Mouse (Mus musculus): ENCODE data around the gene Wrap53. TPM values are rescaled to one million over a fixed set of nuclear protein-coding genes. Genes with fewer than 3 reads are reported as not detected.

Wrap53 gene
- polyA plus RNA-seq (2015; fragmentation: Illumina TruSeq; extraction: RNeasy Lipid Tissue Mini Kit (QIAGEN cat#74804); ENCODE audit: insufficient read depth, low read depth, low replicate concordance) = 3.8 TPM

GRCm38 (mm10) chr11:69580091-69580514, at the start of gene Wrap53, which contains the start of gene Trp53:
Wrap53 (minus strand) TSS chr11:69580255.
Trp53 (plus strand) TSS chr11:69580359.

GRCm38 (mm10) chr11:69621571-69622268, 41.7 kb upstream of the Wrap53 start, which contains the start of gene Sat2:
Sat2 (plus strand) TSS chr11:69622024.

GRCm38 (mm10) chr11:69617805-69618204, 37.8 kb upstream of the Wrap53 start, which contains the start of gene Shbg:
Shbg (minus strand) TSS chr11:69617905.

GRCm38 (mm10) chr11:69605726-69606490, 25.9 kb upstream of the Wrap53 start, which contains the start of gene Atp1b2:
Atp1b2 (minus strand) TSS chr11:69605942.

GRCm38 (mm10) chr11:69559851-69560765, 19.9 kb downstream of the Wrap53 start, which contains the start of gene Efnb3:
Efnb3 (minus strand) TSS chr11:69560205.

GRCm38 (mm10) chr11:69549060-69549656, 30.9 kb downstream of the Wrap53 start, which contains the start of gene Dnah2:
Dnah2 (minus strand) TSS chr11:69549110.

Other genes with a start within 250 kb of the Wrap53 start
- 0.90 TPM for gene Rnf227, start 239.8 kb downstream of the Wrap53 start, polyA plus RNA-seq (2015; fragmentation: Illumina TruSeq; extraction: RNeasy Lipid Tissue Mini Kit (QIAGEN cat#74804); ENCODE audit: insufficient read depth, low read depth, low replicate concordance)
- 20.2 TPM for gene Chd3, start 210.8 kb downstream of the Wrap53 start, polyA plus RNA-seq (2015; fragmentation: Illumina TruSeq; extraction: RNeasy Lipid Tissue Mini Kit (QIAGEN cat#74804); ENCODE audit: insufficient read depth, low read depth, low replicate concordance)
- 38.8 TPM for gene Naa38, start 184.8 kb downstream of the Wrap53 start, polyA plus RNA-seq (2015; fragmentation: Illumina TruSeq; extraction: RNeasy Lipid Tissue Mini Kit (QIAGEN cat#74804); ENCODE audit: insufficient read depth, low read depth, low replicate concordance)
- 7.7 TPM for gene Cyb5d1, start 184.6 kb downstream of the Wrap53 start, polyA plus RNA-seq (2015; fragmentation: Illumina TruSeq; extraction: RNeasy Lipid Tissue Mini Kit (QIAGEN cat#74804); ENCODE audit: insufficient read depth, low read depth, low replicate concordance)
- 12.1 TPM for gene Tmem88, start 182.0 kb downstream of the Wrap53 start, polyA plus RNA-seq (2015; fragmentation: Illumina TruSeq; extraction: RNeasy Lipid Tissue Mini Kit (QIAGEN cat#74804); ENCODE audit: insufficient read depth, low read depth, low replicate concordance)
- gene Kdm6b, start 166.6 kb downstream of the Wrap53 start, polyA plus RNA-seq (2015; fragmentation: Illumina TruSeq; extraction: RNeasy Lipid Tissue Mini Kit (QIAGEN cat#74804); ENCODE audit: insufficient read depth, low read depth, low replicate concordance) = 6.6 TPM
- 0.07 TPM for gene Dnah2, start 31.1 kb downstream of the Wrap53 start, polyA plus RNA-seq (2015; fragmentation: Illumina TruSeq; extraction: RNeasy Lipid Tissue Mini Kit (QIAGEN cat#74804); ENCODE audit: insufficient read depth, low read depth, low replicate concordance)
- 1.1 TPM for gene Efnb3, start 20.1 kb downstream of the Wrap53 start, polyA plus RNA-seq (2015; fragmentation: Illumina TruSeq; extraction: RNeasy Lipid Tissue Mini Kit (QIAGEN cat#74804); ENCODE audit: insufficient read depth, low read depth, low replicate concordance)
- 14.2 TPM for gene Trp53, start 104 bp upstream of the Wrap53 start, polyA plus RNA-seq (2015; fragmentation: Illumina TruSeq; extraction: RNeasy Lipid Tissue Mini Kit (QIAGEN cat#74804); ENCODE audit: insufficient read depth, low read depth, low replicate concordance)
- gene Atp1b2, start 25.7 kb upstream of the Wrap53 start, polyA plus RNA-seq (2015; fragmentation: Illumina TruSeq; extraction: RNeasy Lipid Tissue Mini Kit (QIAGEN cat#74804); ENCODE audit: insufficient read depth, low read depth, low replicate concordance) = 8.9 TPM
- not detected for gene Shbg, start 37.6 kb upstream of the Wrap53 start, polyA plus RNA-seq (2015; fragmentation: Illumina TruSeq; extraction: RNeasy Lipid Tissue Mini Kit (QIAGEN cat#74804); ENCODE audit: insufficient read depth, low read depth, low replicate concordance)
- gene Sat2, start 41.8 kb upstream of the Wrap53 start, polyA plus RNA-seq (2015; fragmentation: Illumina TruSeq; extraction: RNeasy Lipid Tissue Mini Kit (QIAGEN cat#74804); ENCODE audit: insufficient read depth, low read depth, low replicate concordance) = 3.0 TPM
- 24.7 TPM for gene Fxr2, start 52.7 kb upstream of the Wrap53 start, polyA plus RNA-seq (2015; fragmentation: Illumina TruSeq; extraction: RNeasy Lipid Tissue Mini Kit (QIAGEN cat#74804); ENCODE audit: insufficient read depth, low read depth, low replicate concordance)
- gene Sox15, start 75.1 kb upstream of the Wrap53 start, polyA plus RNA-seq (2015; fragmentation: Illumina TruSeq; extraction: RNeasy Lipid Tissue Mini Kit (QIAGEN cat#74804); ENCODE audit: insufficient read depth, low read depth, low replicate concordance) = not detected
- gene Mpdu1, start 82.4 kb upstream of the Wrap53 start, polyA plus RNA-seq (2015; fragmentation: Illumina TruSeq; extraction: RNeasy Lipid Tissue Mini Kit (QIAGEN cat#74804); ENCODE audit: insufficient read depth, low read depth, low replicate concordance) = 20.9 TPM
- gene Cd68, start 85.9 kb upstream of the Wrap53 start, polyA plus RNA-seq (2015; fragmentation: Illumina TruSeq; extraction: RNeasy Lipid Tissue Mini Kit (QIAGEN cat#74804); ENCODE audit: insufficient read depth, low read depth, low replicate concordance) = 11.4 TPM
- 118 TPM for gene Eif4a1, start 92.2 kb upstream of the Wrap53 start, polyA plus RNA-seq (2015; fragmentation: Illumina TruSeq; extraction: RNeasy Lipid Tissue Mini Kit (QIAGEN cat#74804); ENCODE audit: insufficient read depth, low read depth, low replicate concordance)
- 20.9 TPM for gene Senp3, start 101.8 kb upstream of the Wrap53 start, polyA plus RNA-seq (2015; fragmentation: Illumina TruSeq; extraction: RNeasy Lipid Tissue Mini Kit (QIAGEN cat#74804); ENCODE audit: insufficient read depth, low read depth, low replicate concordance)
- gene Tnfsf13, start 105.5 kb upstream of the Wrap53 start, polyA plus RNA-seq (2015; fragmentation: Illumina TruSeq; extraction: RNeasy Lipid Tissue Mini Kit (QIAGEN cat#74804); ENCODE audit: insufficient read depth, low read depth, low replicate concordance) = 1.0 TPM
- gene Tnfsf12, start 115.6 kb upstream of the Wrap53 start, polyA plus RNA-seq (2015; fragmentation: Illumina TruSeq; extraction: RNeasy Lipid Tissue Mini Kit (QIAGEN cat#74804); ENCODE audit: insufficient read depth, low read depth, low replicate concordance) = 12.1 TPM
- gene Tnfsfm13, start 115.8 kb upstream of the Wrap53 start, polyA plus RNA-seq (2015; fragmentation: Illumina TruSeq; extraction: RNeasy Lipid Tissue Mini Kit (QIAGEN cat#74804); ENCODE audit: insufficient read depth, low read depth, low replicate concordance) = 4.4 TPM
- 11.2 TPM for gene Polr2a, start 178.4 kb upstream of the Wrap53 start, polyA plus RNA-seq (2015; fragmentation: Illumina TruSeq; extraction: RNeasy Lipid Tissue Mini Kit (QIAGEN cat#74804); ENCODE audit: insufficient read depth, low read depth, low replicate concordance)
- not detected for gene Slc35g3, start 181.7 kb upstream of the Wrap53 start, polyA plus RNA-seq (2015; fragmentation: Illumina TruSeq; extraction: RNeasy Lipid Tissue Mini Kit (QIAGEN cat#74804); ENCODE audit: insufficient read depth, low read depth, low replicate concordance)
- 7.3 TPM for gene Zbtb4, start 185.7 kb upstream of the Wrap53 start, polyA plus RNA-seq (2015; fragmentation: Illumina TruSeq; extraction: RNeasy Lipid Tissue Mini Kit (QIAGEN cat#74804); ENCODE audit: insufficient read depth, low read depth, low replicate concordance)
- gene Chrnb1, start 215.7 kb upstream of the Wrap53 start, polyA plus RNA-seq (2015; fragmentation: Illumina TruSeq; extraction: RNeasy Lipid Tissue Mini Kit (QIAGEN cat#74804); ENCODE audit: insufficient read depth, low read depth, low replicate concordance) = 3.0 TPM
- 1.2 TPM for gene Fgf11, start 221.6 kb upstream of the Wrap53 start, polyA plus RNA-seq (2015; fragmentation: Illumina TruSeq; extraction: RNeasy Lipid Tissue Mini Kit (QIAGEN cat#74804); ENCODE audit: insufficient read depth, low read depth, low replicate concordance)
- 1.6 TPM for gene Tmem102, start 225.4 kb upstream of the Wrap53 start, polyA plus RNA-seq (2015; fragmentation: Illumina TruSeq; extraction: RNeasy Lipid Tissue Mini Kit (QIAGEN cat#74804); ENCODE audit: insufficient read depth, low read depth, low replicate concordance)
- not detected for gene Gm39566, start 235.0 kb upstream of the Wrap53 start, polyA plus RNA-seq (2015; fragmentation: Illumina TruSeq; extraction: RNeasy Lipid Tissue Mini Kit (QIAGEN cat#74804); ENCODE audit: insufficient read depth, low read depth, low replicate concordance)
- not detected for gene Spem2, start 238.2 kb upstream of the Wrap53 start, polyA plus RNA-seq (2015; fragmentation: Illumina TruSeq; extraction: RNeasy Lipid Tissue Mini Kit (QIAGEN cat#74804); ENCODE audit: insufficient read depth, low read depth, low replicate concordance)
- not detected for gene Spem1, start 241.9 kb upstream of the Wrap53 start, polyA plus RNA-seq (2015; fragmentation: Illumina TruSeq; extraction: RNeasy Lipid Tissue Mini Kit (QIAGEN cat#74804); ENCODE audit: insufficient read depth, low read depth, low replicate concordance)

Measured in pancreas, adult 10 weeks (tissue).